ENCODE assay signal across 8 mouse cellular contexts in genomic region chr17:25829558-25830017, GRCm38 (mm10). TPM values are rescaled to one million over a fixed set of nuclear protein-coding genes. Genes with fewer than 3 reads are reported as not detected.
DNase-seq lines count a peak whose midpoint lies in the region; ATAC-seq and TF ChIP-seq lines count a peak whose summit lies in the region.

No protein-coding gene starts in this region.

- ATAC-seq in heart, embryonic 11.5 days (replicated peaks; ENCODE audit: insufficient number of reproducible peaks, low FRiP score, low TSS enrichment): no peak
- no peak for ATAC-seq in monocyte, adult 5-6 weeks (replicated peaks; ENCODE audit: insufficient number of reproducible peaks, low FRiP score, low TSS enrichment, poor library complexity, severe bottlenecking)

- H3K27me3 ChIP-seq in heart, embryonic 11.5 days (ENCODE audit: control insufficient read depth, insufficient read depth, low read length): no peaks in the 10 kb centered on the region
- H3K27me3 ChIP-seq in MEL (ENCODE audit: control insufficient read depth in 1 of 2, insufficient read depth in 2 of 2, low read length in 2 of 2): no peaks in the 10 kb centered on the region
- H3K27me3 ChIP-seq in hindbrain, embryonic 10.5 days (ENCODE audit: insufficient read depth, poor library complexity, severe bottlenecking): no peaks in the 10 kb centered on the region
- H3K27me3 ChIP-seq in midbrain, embryonic 10.5 days (ENCODE audit: low read depth, poor library complexity, severe bottlenecking): no peaks in the 10 kb centered on the region

- 34% methylated on average over 8 of the region's 8 CpGs for WGBS in heart, embryonic 11.5 days (ENCODE audit: insufficient replicate concordance)
- 37% methylated on average over 8 of the region's 8 CpGs for WGBS in hindbrain, embryonic 10.5 days
- 47% methylated on average over 8 of the region's 8 CpGs for WGBS in midbrain, embryonic 10.5 days

- peak overlapping the region; percentile 83 for H3K4me2 ChIP-seq in heart, embryonic 11.5 days

- TF ChIP-seq CTCF in MEL (IDR thresholded peaks at IDR 0.05 in 2 of 3, conservative IDR thresholded peaks at IDR 0.05 in 1 of 3; ENCODE audit: control insufficient read depth in 1 of 3, insufficient read depth in 1 of 3, low read depth in 2 of 3, low read length in 3 of 3, poor library complexity in 1 of 3, severe bottlenecking in 1 of 3): no peak

- TF ChIP-seq RAD21 in MEL (IDR thresholded peaks at IDR 0.05; ENCODE audit: low read depth, low read length): no peak

- peak overlapping the region; percentile 78 for H3K9ac ChIP-seq in heart, embryonic 11.5 days (ENCODE audit: low read depth, low read length)
- H3K9ac ChIP-seq in MEL (ENCODE audit: control insufficient read depth, low read depth, low read length, poor library complexity, severe bottlenecking): peak overlapping the region; percentile 83

- peaks cover 27% of the 10 kb centered on the region for H3K36me3 ChIP-seq in heart, embryonic 11.5 days (ENCODE audit: control insufficient read depth, insufficient read depth, low read length)
- peaks cover 0 to 13% of the 10 kb centered on the region in 2 experiments; a peak in 2 of 4 replicates for H3K36me3 ChIP-seq in MEL (ENCODE audit: control insufficient read depth in 1 of 2, insufficient read depth in 2 of 2, low read length in 2 of 2)
- H3K36me3 ChIP-seq in hindbrain, embryonic 10.5 days: peaks cover 61% of the 10 kb centered on the region
- H3K36me3 ChIP-seq in midbrain, embryonic 10.5 days: peaks cover 63% of the 10 kb centered on the region

- peaks cover 44% of the 10 kb centered on the region for H3K4me1 ChIP-seq in heart, embryonic 11.5 days (ENCODE audit: control insufficient read depth, insufficient read depth, low read length)
- peaks cover 2 to 46% of the 10 kb centered on the region in 2 experiments; a peak in 3 of 4 replicates for H3K4me1 ChIP-seq in MEL (ENCODE audit: control insufficient read depth in 1 of 2, insufficient read depth in 2 of 2, low read length in 2 of 2)
- peaks cover 90% of the 10 kb centered on the region for H3K4me1 ChIP-seq in hindbrain, embryonic 10.5 days (replicated peaks)
- H3K4me1 ChIP-seq in midbrain, embryonic 10.5 days: peaks cover 88% of the 10 kb centered on the region

- no peaks in the 10 kb centered on the region for H3K9me3 ChIP-seq in heart, embryonic 11.5 days (replicated peaks; ENCODE audit: control insufficient read depth, low read length)
- no peaks in the 10 kb centered on the region for H3K9me3 ChIP-seq in MEL (replicated peaks; ENCODE audit: insufficient read depth, low read length)
- no peaks in the 10 kb centered on the region for H3K9me3 ChIP-seq in hindbrain, embryonic 10.5 days
- no peaks in the 10 kb centered on the region for H3K9me3 ChIP-seq in midbrain, embryonic 10.5 days (replicated peaks)

- TF ChIP-seq EP300 in MEL (IDR thresholded peaks at IDR 0.05; ENCODE audit: low read depth in 1 of 2, low read length in 2 of 2): no peak

- H3K27ac ChIP-seq in heart, embryonic 11.5 days (ENCODE audit: low read depth, low read length): peak overlapping the region; percentile 84
- peak overlapping the region; percentile 72 for H3K27ac ChIP-seq in MEL (ENCODE audit: control insufficient read depth, low read depth, low read length)
- H3K27ac ChIP-seq in hindbrain, embryonic 10.5 days: peak overlapping the region; percentile 95
- H3K27ac ChIP-seq in midbrain, embryonic 10.5 days (replicated peaks): peak overlapping the region; percentile 95

- no peak; a peak in 1 of 4 replicates for TF ChIP-seq POLR2A in MEL (IDR thresholded peaks at IDR 0.05; ENCODE audit: control insufficient read depth in 1 of 2, insufficient read depth in 1 of 2, low read depth in 1 of 2, low read length in 2 of 2, poor library complexity in 1 of 2)

- peaks cover 66% of the 10 kb centered on the region for H3K79me2 ChIP-seq in MEL (ENCODE audit: control insufficient read depth, insufficient read depth, low read length, poor library complexity)

- no peak for DNase-seq in heart, adult 18-20 months
- DNase-seq in MEL (ENCODE audit: low read depth, low spot score): no peak
- DNase-seq in hindbrain, embryonic 10.5 days (ENCODE audit: low spot score): peak; percentile 29
- peak; percentile 41 for DNase-seq in midbrain, embryonic 10.5 days (ENCODE audit: low spot score)
- DNase-seq in gastrocnemius, adult 18-20 months (ENCODE audit: low spot score): no peak
- DNase-seq in urinary bladder, postnatal 36 days (ENCODE audit: low spot score in 2 of 2): no peak

- peak overlapping the region; percentile 69 for H3K4me3 ChIP-seq in heart, embryonic 11.5 days (ENCODE audit: low read depth, low read length)
- peak overlapping the region; percentile 81 to 89 for H3K4me3 ChIP-seq in MEL (ENCODE audit: control insufficient read depth in 1 of 2, insufficient read depth in 1 of 2, low read depth in 2 of 2, low read length in 2 of 2)
- H3K4me3 ChIP-seq in hindbrain, embryonic 10.5 days: peak overlapping the region; percentile 73
- H3K4me3 ChIP-seq in midbrain, embryonic 10.5 days: peak overlapping the region; percentile 89

TF ChIP-seq in MEL, 35 proteins besides CTCF, POLR2A, EP300 and RAD21:
- peak; percentile 12; the same call in 1 of the 2 replicates for TF ChIP-seq POLR2AphosphoS2 (IDR thresholded peaks at IDR 0.05; ENCODE audit: low read length)
- no peak for TF ChIP-seq JUND (IDR thresholded peaks at IDR 0.05; ENCODE audit: low read depth, low read length)

RNA-seq across cellular contexts. Expression of gene Jmjd8, which starts 0.9 kb away (rescaled TPM):
- polyA plus RNA-seq in heart, embryonic 11.5 days (2014; fragmentation: Nextera tagmentation; extraction: Ambion mirVana): 30.9 and 42.6 TPM in 2 replicates
- 10 to 100 TPM; 28.0 to 34.0 TPM for total RNA-seq in heart, adult 18-20 months (2021)
- total RNA-seq in MEL (2012; rRNA removed): 12.9 and 13.1 TPM in 2 replicates
- 10 to 100 TPM in 1 of 2 experiments, not detected in 1; 23.9 TPM for polyA plus RNA-seq in MEL (2012; ENCODE audit: insufficient read depth in 1 of 2, insufficient read length in 2 of 2, low read depth in 1 of 2, low replicate concordance in 2 of 2, missing spikeins in 1 of 2)
- polyA plus RNA-seq in hindbrain, embryonic 10.5 days (2016; fragmentation: Nextera tagmentation; extraction: Ambion mirVana): 51.5 and 64.3 TPM in 2 replicates
- polyA plus RNA-seq in midbrain, embryonic 10.5 days (2016; fragmentation: Nextera tagmentation; extraction: Ambion mirVana): 58.7 and 68.4 TPM in 2 replicates
- 7.9 to 20.3 TPM (median 11.0 TPM) in 3 replicates for total RNA-seq in monocyte, adult 5-6 weeks (2017)
- 10 to 100 TPM; 12.6 to 14.2 TPM for total RNA-seq in gastrocnemius, adult 18-20 months (2021)

RNA-seq across cellular contexts. Expression of gene Stub1, which starts 3.6 kb away (rescaled TPM):
- polyA plus RNA-seq in heart, embryonic 11.5 days (2014; fragmentation: Nextera tagmentation; extraction: Ambion mirVana): 292 and 322 TPM in 2 replicates
- total RNA-seq in heart, adult 18-20 months (2021): 100 to 1,000 TPM; 113 to 128 TPM
- 74.0 and 75.0 TPM in 2 replicates for total RNA-seq in MEL (2012; rRNA removed)
- 10 to 100 TPM in 1 of 2 experiments, not detected in 1; 99.7 TPM for polyA plus RNA-seq in MEL (2012; ENCODE audit: insufficient read depth in 1 of 2, insufficient read length in 2 of 2, low read depth in 1 of 2, low replicate concordance in 2 of 2, missing spikeins in 1 of 2)
- 360 and 390 TPM in 2 replicates for polyA plus RNA-seq in hindbrain, embryonic 10.5 days (2016; fragmentation: Nextera tagmentation; extraction: Ambion mirVana)
- polyA plus RNA-seq in midbrain, embryonic 10.5 days (2016; fragmentation: Nextera tagmentation; extraction: Ambion mirVana): 381 and 403 TPM in 2 replicates
- 74.5 to 81.4 TPM (median 75.3 TPM) in 3 replicates for total RNA-seq in monocyte, adult 5-6 weeks (2017)
- 10 to 100 TPM; 88.4 to 92.9 TPM for total RNA-seq in gastrocnemius, adult 18-20 months (2021)

RNA-seq across cellular contexts. Expression of gene Wdr24, which starts 6.2 kb away (rescaled TPM):
- polyA plus RNA-seq in heart, embryonic 11.5 days (2014; fragmentation: Nextera tagmentation; extraction: Ambion mirVana): 14.4 and 17.7 TPM in 2 replicates
- total RNA-seq in heart, adult 18-20 months (2021): 10 to 100 TPM in 1 of 2 experiments, 1 to 10 TPM in 1; 9.8 to 11.7 TPM
- 29.4 and 38.8 TPM in 2 replicates for total RNA-seq in MEL (2012; rRNA removed)
- 10 to 100 TPM in 1 of 2 experiments, not detected in 1; 35.0 TPM for polyA plus RNA-seq in MEL (2012; ENCODE audit: insufficient read depth in 1 of 2, insufficient read length in 2 of 2, low read depth in 1 of 2, low replicate concordance in 2 of 2, missing spikeins in 1 of 2)
- polyA plus RNA-seq in hindbrain, embryonic 10.5 days (2016; fragmentation: Nextera tagmentation; extraction: Ambion mirVana): 30.1 and 30.7 TPM in 2 replicates
- polyA plus RNA-seq in midbrain, embryonic 10.5 days (2016; fragmentation: Nextera tagmentation; extraction: Ambion mirVana): 31.7 and 32.2 TPM in 2 replicates
- total RNA-seq in monocyte, adult 5-6 weeks (2017): 10.7 to 16.6 TPM (median 15.6 TPM) in 3 replicates
- 1 to 10 TPM; 9.6 to 9.8 TPM for total RNA-seq in gastrocnemius, adult 18-20 months (2021)

RNA-seq across cellular contexts. Expression of gene Rhbdl1, which starts 7.5 kb away (rescaled TPM):
- polyA plus RNA-seq in heart, embryonic 11.5 days (2014; fragmentation: Nextera tagmentation; extraction: Ambion mirVana): 1.9 and 2.5 TPM in 2 replicates
- total RNA-seq in heart, adult 18-20 months (2021): 1 to 10 TPM; 1.8 to 2.3 TPM
- 1.4 TPM in 2 replicates for total RNA-seq in MEL (2012; rRNA removed)
- 1 to 10 TPM in 1 of 2 experiments, not detected in 1; 4.0 TPM for polyA plus RNA-seq in MEL (2012; ENCODE audit: insufficient read depth in 1 of 2, insufficient read length in 2 of 2, low read depth in 1 of 2, low replicate concordance in 2 of 2, missing spikeins in 1 of 2)
- polyA plus RNA-seq in hindbrain, embryonic 10.5 days (2016; fragmentation: Nextera tagmentation; extraction: Ambion mirVana): 1.7 and 3.1 TPM in 2 replicates
- 1.7 and 2.7 TPM in 2 replicates for polyA plus RNA-seq in midbrain, embryonic 10.5 days (2016; fragmentation: Nextera tagmentation; extraction: Ambion mirVana)
- total RNA-seq in monocyte, adult 5-6 weeks (2017): 1.8 TPM in 1 of 3 replicates, not detected in the others
- total RNA-seq in gastrocnemius, adult 18-20 months (2021): 10 to 100 TPM; 10.7 to 14.7 TPM

RNA-seq across cellular contexts. Expression of gene Gm20683, which starts 12.0 kb away (rescaled TPM):
- polyA plus RNA-seq in heart, embryonic 11.5 days (2014; fragmentation: Nextera tagmentation; extraction: Ambion mirVana): 0.70 and 1.1 TPM in 2 replicates
- 1 to 10 TPM; 1.2 to 3.3 TPM for total RNA-seq in heart, adult 18-20 months (2021)
- 2.8 and 4.9 TPM in 2 replicates for total RNA-seq in MEL (2012; rRNA removed)
- 1 to 10 TPM in 1 of 2 experiments, not detected in 1; 6.8 TPM for polyA plus RNA-seq in MEL (2012; ENCODE audit: insufficient read depth in 1 of 2, insufficient read length in 2 of 2, low read depth in 1 of 2, low replicate concordance in 2 of 2, missing spikeins in 1 of 2)
- polyA plus RNA-seq in hindbrain, embryonic 10.5 days (2016; fragmentation: Nextera tagmentation; extraction: Ambion mirVana): 1.5 and 3.1 TPM in 2 replicates
- 1.7 and 2.2 TPM in 2 replicates for polyA plus RNA-seq in midbrain, embryonic 10.5 days (2016; fragmentation: Nextera tagmentation; extraction: Ambion mirVana)
- total RNA-seq in monocyte, adult 5-6 weeks (2017): 0.43 to 2.9 TPM (median 2.1 TPM) in 3 replicates
- total RNA-seq in gastrocnemius, adult 18-20 months (2021): 10 to 100 TPM; 10.0 to 11.8 TPM

Comparison
In these comparisons a context has a peak if more than half of its experiments do, and no peak if none do; other contexts are left out.
1. DNase-seq: peak in hindbrain, embryonic 10.5 days (single experiment) and midbrain, embryonic 10.5 days (single experiment); none in heart, adult 18-20 months (0 of 2), MEL (single experiment), gastrocnemius, adult 18-20 months (single experiment) and urinary bladder, postnatal 36 days (0 of 2).
2. Peak in every context shown above with its lines, with median percentiles within 50 percentile points of each other: H3K27ac ChIP-seq and H3K4me3 ChIP-seq.